Mouse (Mus musculus) embryonic facial prominence, embryonic 12.5 days (tissue): ENCODE measurements at regions not wholly inside any gene's neighbourhood (a gene's known extent, or its start where the extent isn't known, plus 50 kb on each side); places are given as distances from the start of the nearest gene placed in this dataset.
A peak's percentile ranks its signal among the peaks of the same experiment; 100 is the strongest.

Experiments used
- ATAC-seq: fragments of 200-750 bp; cut with Nextera tagmentation; 2 replicates; pipeline ENCODE4 v1.8.0; 2017; ENCODE audit not compliant: insufficient number of reproducible peaks, insufficient read depth, low FRiP score, low TSS enrichment
- H3K27ac ChIP-seq: fragments of 300-500 bp; sonication (generic); 2 replicates; pipeline ENCODE4 v1.5.1; 2016; ENCODE audit warnings: mild to moderate bottlenecking
- H3K27me3 ChIP-seq: fragments of 300-500 bp; sonication (generic); 2 replicates; pipeline ENCODE4 v1.6.1; 2016; ENCODE audit warnings: mild to moderate bottlenecking, moderate library complexity
- H3K36me3 ChIP-seq: fragments of 300-500 bp; sonication (generic); 2 replicates; pipeline ENCODE4 v1.6.1; 2016; ENCODE audit warnings: mild to moderate bottlenecking
- H3K4me1 ChIP-seq: fragments of 300-500 bp; sonication (generic); 2 replicates; pipeline ENCODE4 v1.6.1; 2016
- H3K4me2 ChIP-seq: fragments of 300-500 bp; sonication (generic); replicated peaks from 2 replicates; pipeline ENCODE4 v1.6.1; 2016; ENCODE audit warnings: mild to moderate bottlenecking, moderate library complexity
- H3K4me3 ChIP-seq: fragments of 300-500 bp; sonication (generic); 2 replicates; pipeline ENCODE4 v1.5.1; 2016; ENCODE audit warnings: mild to moderate bottlenecking
- H3K9ac ChIP-seq: fragments of 300-500 bp; sonication (generic); 2 replicates; pipeline ENCODE4 v1.6.1; 2016; ENCODE audit warnings: mild to moderate bottlenecking, moderate library complexity
- H3K9me3 ChIP-seq: fragments of 300-500 bp; sonication (generic); 2 replicates; pipeline ENCODE4 v1.6.1; 2016; ENCODE audit warnings: mild to moderate bottlenecking, moderate library complexity
- WGBS: fragments of 180-500 bp; shearing (Covaris S2); methylation state at CpG from one replicate; pipeline ENCODE4 v1.1.7; 2016; 5-methylcytosine and 5-hydroxymethylcytosine counted together

GRCm38 (mm10) chr6:49893113-49893512 lies 70.6 kb downstream of the Npy start:
- Histone ChIP-seq H3K4me1 (no peaks in the 10 kb centered on the region), H3K36me3 (no peaks in the 10 kb centered on the region), H3K27me3 (0 out of 2 replicates have a peak, but pooled peaks cover 2% of the 10 kb centered on the region), H3K4me2 (no peak overlapping the region), H3K9me3 (0 out of 2 replicates have a peak, but pooled peaks cover 11% of the 10 kb centered on the region), H3K27ac (no peak overlapping the region), H3K4me3 (no peak overlapping the region), H3K9ac (no peak overlapping the region)
- no peak for ATAC-seq
- WGBS, result 87% methylated on average over 7 of the region's 7 CpGs

GRCm38 (mm10) chr6:49899146-49899545 lies 76.6 kb downstream of the Npy start:
- 0 out of 2 replicates have a peak, but pooled peaks cover 8% of the 10 kb centered on the region for H3K9me3 ChIP-seq
- WGBS, result 90% methylated on average over 3 of the region's 3 CpGs
- H3K4me3 ChIP-seq, result no peak overlapping the region
- no peak overlapping the region for H3K9ac ChIP-seq
- no peak overlapping the region for H3K27ac ChIP-seq
- H3K36me3 ChIP-seq, result no peaks in the 10 kb centered on the region
- ATAC-seq, result no peak
- 0 out of 2 replicates have a peak, but pooled peaks cover 2% of the 10 kb centered on the region for H3K27me3 ChIP-seq
- peaks cover 4% of the 10 kb centered on the region; the same call in 1 of the 2 replicates for H3K4me1 ChIP-seq
- no peak overlapping the region for H3K4me2 ChIP-seq

- no peak overlapping the region for H3K4me3 ChIP-seq
These were observed 79.0 kb downstream of the Npy start for GRCm38 (mm10) chr6:49901512-49901911.

GRCm38 (mm10) chr6:49904001-49904400 lies 81.5 kb downstream of the Npy start:
- 49% methylated on average over 6 of the region's 6 CpGs for WGBS
- Histone ChIP-seq H3K9ac (no peak overlapping the region), H3K4me2 (no peak overlapping the region), H3K27me3 (no peaks in the 10 kb centered on the region), H3K36me3 (no peaks in the 10 kb centered on the region), H3K4me1 (peaks cover 7% of the 10 kb centered on the region; the same call in 1 of the 2 replicates), H3K27ac (no peak overlapping the region), H3K4me3 (no peak overlapping the region), H3K9me3 (no peaks in the 10 kb centered on the region)
- ATAC-seq, result no peak

More at GRCm38 (mm10) chr6:49901512-49901911, 79.0 kb downstream of the Npy start:
- Histone ChIP-seq H3K4me1 (peaks cover 7% of the 10 kb centered on the region; the same call in 1 of the 2 replicates), H3K9ac (no peak overlapping the region), H3K36me3 (no peaks in the 10 kb centered on the region), H3K27ac (no peak overlapping the region), H3K4me2 (no peak overlapping the region), H3K9me3 (no peaks in the 10 kb centered on the region), H3K27me3 (0 out of 2 replicates have a peak, but pooled peaks cover 2% of the 10 kb centered on the region)
- 83% methylated on average over 6 of the region's 6 CpGs for WGBS
- no peak for ATAC-seq

GRCm38 (mm10) chr6:49906456-49906855 lies 83.9 kb downstream of the Npy start:
- no peak overlapping the region for H3K27ac ChIP-seq
- no peaks in the 10 kb centered on the region for H3K9me3 ChIP-seq
- H3K36me3 ChIP-seq, result no peaks in the 10 kb centered on the region
- H3K27me3 ChIP-seq, result no peaks in the 10 kb centered on the region
- no peak overlapping the region for H3K4me3 ChIP-seq
- 84% methylated on average over 2 of the region's 2 CpGs for WGBS
- H3K9ac ChIP-seq, result no peak overlapping the region
- H3K4me1 ChIP-seq, result peaks cover 7% of the 10 kb centered on the region; the same call in 1 of the 2 replicates
- no peak overlapping the region for H3K4me2 ChIP-seq
- ATAC-seq, result no peak

- no peaks in the 10 kb centered on the region for H3K9me3 ChIP-seq
These were observed 96.7 kb downstream of the Npy start for GRCm38 (mm10) chr6:49919089-49919812.

GRCm38 (mm10) chr6:49919813-49920170 lies 97.3 kb downstream of the Npy start:
- Histone ChIP-seq H3K9me3 (no peaks in the 10 kb centered on the region), H3K9ac (no peak overlapping the region), H3K4me3 (no peak overlapping the region), H3K4me1 (no peaks in the 10 kb centered on the region), H3K4me2 (no peak overlapping the region), H3K27ac (no peak overlapping the region), H3K36me3 (no peaks in the 10 kb centered on the region), H3K27me3 (no peaks in the 10 kb centered on the region)
- no peak for ATAC-seq
- WGBS, result 95% methylated on average over 1 of the region's 1 CpGs

More at GRCm38 (mm10) chr6:49919089-49919812, 96.7 kb downstream of the Npy start:
- H3K36me3 ChIP-seq, result no peaks in the 10 kb centered on the region
- no peak overlapping the region for H3K4me2 ChIP-seq
- H3K27me3 ChIP-seq, result no peaks in the 10 kb centered on the region
- H3K4me3 ChIP-seq, result no peak overlapping the region
- no peaks in the 10 kb centered on the region for H3K4me1 ChIP-seq
- WGBS, result 43% methylated on average over 7 of the region's 7 CpGs
- H3K9ac ChIP-seq, result no peak overlapping the region
- H3K27ac ChIP-seq, result no peak overlapping the region
- ATAC-seq, result 0 out of 2 replicates have a peak, but pooled peaks have one; percentile 28

- Histone ChIP-seq H3K9ac (no peak overlapping the region), H3K36me3 (no peaks in the 10 kb centered on the region), H3K9me3 (no peaks in the 10 kb centered on the region), H3K27ac (no peak overlapping the region), H3K4me2 (no peak overlapping the region), H3K4me3 (no peak overlapping the region), H3K27me3 (no peaks in the 10 kb centered on the region), H3K4me1 (no peaks in the 10 kb centered on the region)
- 78% methylated on average over 5 of the region's 5 CpGs for WGBS
- no peak for ATAC-seq
These were observed 101.8 kb downstream of the Npy start for GRCm38 (mm10) chr6:49924296-49924695.

- Histone ChIP-seq H3K36me3 (no peaks in the 10 kb centered on the region), H3K27me3 (no peaks in the 10 kb centered on the region), H3K4me3 (no peak overlapping the region), H3K9ac (no peak overlapping the region), H3K4me1 (no peaks in the 10 kb centered on the region), H3K9me3 (no peaks in the 10 kb centered on the region), H3K4me2 (no peak overlapping the region), H3K27ac (no peak overlapping the region)
- ATAC-seq, result no peak
- 84% methylated on average over 4 of the region's 4 CpGs for WGBS
These were observed 105.6 kb downstream of the Npy start for GRCm38 (mm10) chr6:49928075-49928474.

- no peaks in the 10 kb centered on the region for H3K9me3 ChIP-seq
- H3K27ac ChIP-seq, result no peak overlapping the region
- 52% methylated on average over 4 of the region's 4 CpGs for WGBS
- no peak overlapping the region for H3K9ac ChIP-seq
- H3K27me3 ChIP-seq, result no peaks in the 10 kb centered on the region
- no peak overlapping the region for H3K4me2 ChIP-seq
- no peaks in the 10 kb centered on the region for H3K4me1 ChIP-seq
- no peak overlapping the region for H3K4me3 ChIP-seq
- no peaks in the 10 kb centered on the region for H3K36me3 ChIP-seq
- no peak for ATAC-seq
These were observed 107.6 kb downstream of the Npy start for GRCm38 (mm10) chr6:49930104-49930503.

- ATAC-seq, result no peak
- H3K36me3 ChIP-seq, result no peaks in the 10 kb centered on the region
- no peak overlapping the region for H3K4me3 ChIP-seq
- no peaks in the 10 kb centered on the region for H3K9me3 ChIP-seq
- H3K4me1 ChIP-seq, result no peaks in the 10 kb centered on the region
- H3K9ac ChIP-seq, result no peak overlapping the region
- no peak overlapping the region for H3K4me2 ChIP-seq
- H3K27ac ChIP-seq, result no peak overlapping the region
- WGBS, result 87% methylated on average over 9 of the region's 9 CpGs
- no peaks in the 10 kb centered on the region for H3K27me3 ChIP-seq
These were observed 120.6 kb downstream of the Npy start for GRCm38 (mm10) chr6:49943087-49943486.

- H3K36me3 ChIP-seq, result no peaks in the 10 kb centered on the region
These were observed 136.4 kb downstream of the Npy start for GRCm38 (mm10) chr6:49958891-49959290.

More at GRCm38 (mm10) chr6:49958891-49959290, 136.4 kb downstream of the Npy start:
- H3K9me3 ChIP-seq, result no peaks in the 10 kb centered on the region
- no peak for ATAC-seq
- no peaks in the 10 kb centered on the region for H3K4me1 ChIP-seq
- H3K9ac ChIP-seq, result no peak overlapping the region
- H3K4me2 ChIP-seq, result no peak overlapping the region
- no peaks in the 10 kb centered on the region for H3K27me3 ChIP-seq
- H3K4me3 ChIP-seq, result no peak overlapping the region
- no peak overlapping the region for H3K27ac ChIP-seq
- WGBS, result 92% methylated on average over 8 of the region's 8 CpGs
